Mouse (Mus musculus) brain, embryonic 14.5 days (tissue): ENCODE measurements around the gene Sft2d1.

Source experiments
- CTCF ChIP-seq: fragments of 200-500 bp; IDR thresholded peaks from 2 replicates; pipeline ENCODE4 v1.5.1; 2012; ENCODE audit warnings: inconsistent platforms, mild to moderate bottlenecking, moderate library complexity, borderline replicate concordance; ENCODE audit not compliant: insufficient read depth, insufficient read length; ENCODE audit errors: extremely low read depth
- POLR2A ChIP-seq: fragments of 200-500 bp; IDR thresholded peaks from 2 replicates; pipeline ENCODE4 v1.6.1; 2012; ENCODE audit warnings: mild to moderate bottlenecking, inconsistent platforms, borderline replicate concordance; ENCODE audit not compliant: poor library complexity, insufficient read depth, insufficient read length, severe bottlenecking; ENCODE audit errors: extremely low read depth

GRCm38 (mm10) chr17:8313976-8314375 is 3.1 kb downstream of the Sft2d1 start:
- TF ChIP-seq POLR2A, result no peak
- TF ChIP-seq CTCF, result no peak
